Mouse (Mus musculus): Measurements from ENCODE around the gene Nckap5.

DNA sequence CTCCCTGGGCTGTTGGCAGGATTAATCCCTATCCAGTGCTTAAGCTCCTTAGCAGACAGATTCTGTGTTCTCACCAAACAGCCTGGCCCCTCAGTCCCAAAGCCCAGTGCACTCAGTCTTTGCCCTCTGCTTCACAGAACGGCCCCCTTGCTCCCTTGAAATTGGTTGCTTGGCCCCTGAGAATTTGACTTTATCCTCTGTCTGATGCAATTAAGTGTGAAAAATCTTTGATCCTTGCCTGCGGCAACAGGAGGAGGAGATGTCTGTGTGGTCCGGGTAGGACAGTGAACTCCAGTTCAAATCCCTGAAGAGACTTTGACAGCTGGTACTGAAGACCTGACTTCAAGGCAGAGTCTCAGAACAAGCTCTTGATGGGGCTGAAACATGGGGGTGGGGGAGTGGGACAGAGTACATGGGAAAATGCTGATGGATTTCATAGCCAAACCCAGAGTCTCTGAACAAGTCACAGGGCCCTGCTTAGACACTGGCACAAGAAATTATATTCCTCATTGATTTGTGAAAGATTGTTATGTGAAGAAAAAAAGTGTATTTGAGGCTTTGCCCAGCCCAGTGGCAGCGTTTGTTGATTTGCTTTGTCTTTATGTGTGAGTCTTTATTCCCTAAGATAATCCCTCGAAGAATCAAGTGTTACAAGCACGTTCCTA, 65.0 kb downstream of the Nckap5 start:
- no peak for TF ChIP-seq CTCF (IDR thresholded peaks at IDR 0.05; ENCODE audit: insufficient read depth, low read length)
- no peak for TF ChIP-seq POLR2A (IDR thresholded peaks at IDR 0.05; ENCODE audit: borderline replicate concordance, extremely low read depth, low read depth, low read length)
